ENCODE assay signal across 30 mouse cellular contexts in genomic region chr14:32508105-32508835, GRCm38 (mm10). TPM values are rescaled to one million over a fixed set of nuclear protein-coding genes. Genes with fewer than 3 reads are reported as not detected.
A peak's percentile ranks its signal among the peaks of the same experiment; 100 is the strongest.
DNase-seq lines count a peak whose midpoint lies in the region; ATAC-seq and TF ChIP-seq lines count a peak whose summit lies in the region.
"Had no signal": no experiment of that assay in that cellular context is flagged by ENCODE, and none has a peak within 500 bp of the region (broad histone marks: within the 10 kb centered on the region; RNA-seq: fewer than 3 reads in every experiment).

No protein-coding gene starts in this region.

- H3K4me2 ChIP-seq in liver, embryonic 11.5 days, result peak overlapping the region; percentile 33; the same call in 1 of the 2 replicates
- H3K4me2 ChIP-seq: embryonic facial prominence, embryonic 15.5 days; hindbrain, embryonic 13.5 days; limb, embryonic 12.5 days; midbrain, embryonic 12.5 days had no signal

- H3K4me3 ChIP-seq in G1E (ENCODE audit: low read depth, low read length), result no peak overlapping the region; the same call in 1 of the 2 replicates
- no peak overlapping the region for H3K4me3 ChIP-seq in liver, embryonic 11.5 days (ENCODE audit: low read depth, low read length)
- H3K4me3 ChIP-seq in layer of hippocampus, adult 2 months, result no peak overlapping the region
- H3K4me3 ChIP-seq: embryonic facial prominence, embryonic 15.5 days; heart, adult 2 months; hindbrain, embryonic 13.5 days; limb, embryonic 12.5 days; midbrain, embryonic 12.5 days had no signal

- peak; percentile 61 for ATAC-seq in G1E (ENCODE audit: extremely low read depth, insufficient number of reproducible peaks, low FRiP score, poor library complexity, severe bottlenecking)
- ATAC-seq in liver, embryonic 11.5 days (replicated peaks; ENCODE audit: low FRiP score), result peak; percentile 68
- ATAC-seq in megakaryocyte, adult 5-6 weeks (ENCODE audit: poor library complexity, severe bottlenecking), result peak; percentile 46
- ATAC-seq in CD4-positive, CD25-positive, alpha-beta regulatory T cell, adult 4 months, result no peak
- ATAC-seq: forebrain, embryonic 16.5 days; inflammation-experienced regulatory T-cells, adult 6 months had no signal

- peaks cover 24% of the 10 kb centered on the region for H3K4me1 ChIP-seq in G1E (ENCODE audit: insufficient read depth, low read depth, low read length)
- H3K4me1 ChIP-seq in liver, embryonic 11.5 days (replicated peaks; ENCODE audit: control insufficient read depth, insufficient read depth, low read length), result peaks cover 15% of the 10 kb centered on the region

- H3K27ac ChIP-seq in liver, embryonic 11.5 days (ENCODE audit: low read depth, low read length), result no peak overlapping the region
- H3K27ac ChIP-seq in layer of hippocampus, adult 2 months, result no peak overlapping the region
- H3K27ac ChIP-seq: embryonic facial prominence, embryonic 15.5 days; heart, adult 2 months; hindbrain, embryonic 13.5 days; limb, embryonic 12.5 days; midbrain, embryonic 12.5 days; stomach, postnatal 0 days had no signal

- WGBS in liver, embryonic 11.5 days, result 30% methylated on average over 10 of the region's 10 CpGs

- 0 out of 2 replicates have a peak overlapping the region, but pooled peaks have one; percentile 9 for H3K9ac ChIP-seq in liver, embryonic 11.5 days (ENCODE audit: low read depth, low read length)
- H3K9ac ChIP-seq: embryonic facial prominence, embryonic 15.5 days; hindbrain, embryonic 13.5 days; limb, embryonic 12.5 days; midbrain, embryonic 12.5 days had no signal

- H3K27me3 ChIP-seq in G1E (ENCODE audit: insufficient read depth, low read length), result peaks cover 10% of the 10 kb centered on the region; the same call in 1 of the 2 replicates
- H3K27me3 ChIP-seq in liver, embryonic 11.5 days (replicated peaks; ENCODE audit: control insufficient read depth, insufficient read depth, low read length), result no peaks in the 10 kb centered on the region
- H3K27me3 ChIP-seq: embryonic facial prominence, embryonic 15.5 days; limb, embryonic 12.5 days had no signal

- TF ChIP-seq CTCF in G1E (IDR thresholded peaks at IDR 0.05; ENCODE audit: low read depth, low read length), result no peak
- TF ChIP-seq CTCF in layer of hippocampus, adult 2 months (conservative IDR thresholded peaks at IDR 0.05), result no peak

- H3K36me3 ChIP-seq in G1E (replicated peaks), result no peaks in the 10 kb centered on the region
- H3K36me3 ChIP-seq in liver, embryonic 11.5 days (ENCODE audit: control insufficient read depth, insufficient read depth, low read length), result no peaks in the 10 kb centered on the region
- H3K36me3 ChIP-seq: embryonic facial prominence, embryonic 15.5 days; hindbrain, embryonic 13.5 days; limb, embryonic 12.5 days; midbrain, embryonic 12.5 days had no signal

- no peaks in the 10 kb centered on the region for H3K9me3 ChIP-seq in G1E (replicated peaks)
- no peaks in the 10 kb centered on the region for H3K9me3 ChIP-seq in liver, embryonic 11.5 days (ENCODE audit: control insufficient read depth, low read length)
- H3K9me3 ChIP-seq: embryonic facial prominence, embryonic 15.5 days; hindbrain, embryonic 13.5 days; limb, embryonic 12.5 days; midbrain, embryonic 12.5 days had no signal

- no peak for DNase-seq in G1E (ENCODE audit: low spot score)
- peak; percentile 92 for DNase-seq in MEL-GATA-1-ER (ENCODE audit: extremely low read depth, low read depth)
- DNase-seq in liver, embryonic 11.5 days (ENCODE audit: low spot score), result no peak
- no peak for DNase-seq in right cerebral cortex, adult 2 months (ENCODE audit: low spot score in 2 of 2)
- no peak for DNase-seq in layer of hippocampus, adult 2 months (ENCODE audit: low spot score in 2 of 2)
- no peak for DNase-seq in lung, postnatal 36 days
- DNase-seq: adrenal gland, postnatal 10 days; cerebellum, adult 8-10 months; cerebellum, postnatal 36 days; gastrocnemius, postnatal 25 days; heart, adult 2 months; heart, postnatal 36 days; kidney, adult 9 months; kidney, postnatal 14 days; layer of hippocampus, postnatal 36 days; lung, adult 18-20 months; lung, postnatal 14 days; thymus, postnatal 14 days had no signal

RNA-seq across cellular contexts. Expression of gene Ercc6, which starts 5.1 kb away (rescaled TPM):
- 31.5 and 32.6 TPM in 2 replicates for total RNA-seq in G1E (2014; fragmentation: Nextera tagmentation)
- total RNA-seq in G1E (2017), result 15.7 and 18.8 TPM in 2 replicates
- 1.5 and 1.7 TPM in 2 replicates for polyA plus RNA-seq in G1E (2012)
- polyA plus RNA-seq in liver, embryonic 11.5 days (2014; fragmentation: Nextera tagmentation; extraction: Ambion mirVana), result 15.0 and 18.8 TPM in 2 replicates
- total RNA-seq in megakaryocyte, adult 5-6 weeks (2015), result 5.9 and 7.2 TPM in 2 replicates
- total RNA-seq in megakaryocyte, adult 5-6 weeks (2017), result 8.7 and 13.5 TPM in 2 replicates
- polyA plus RNA-seq in CD4-positive, CD25-positive, alpha-beta regulatory T cell, adult 4 months (2017; shearing (Covaris generic)), result 1 to 10 TPM; 6.3 to 9.7 TPM
- total RNA-seq in layer of hippocampus, adult 2 months (2021), result 10 to 100 TPM; 24.1 to 28.7 TPM

RNA-seq across cellular contexts. Expression of gene Chat, which starts 42.5 kb away (rescaled TPM):
- total RNA-seq in G1E (2014; fragmentation: Nextera tagmentation) (not detected in 2 replicates), G1E (2017) (0.22 TPM in 1 of 2 replicates, not detected in the other)
- not detected in 2 replicates for polyA plus RNA-seq in G1E (2012)
- not detected in 2 replicates for polyA plus RNA-seq in liver, embryonic 11.5 days (2014; fragmentation: Nextera tagmentation; extraction: Ambion mirVana)
- not detected in 2 replicates for total RNA-seq in megakaryocyte, adult 5-6 weeks (2015)
- not detected in 2 replicates for total RNA-seq in megakaryocyte, adult 5-6 weeks (2017)
- polyA plus RNA-seq in CD4-positive, CD25-positive, alpha-beta regulatory T cell, adult 4 months (2017; shearing (Covaris generic)), result not detected
- not detected for total RNA-seq in layer of hippocampus, adult 2 months (2021)
- total RNA-seq: adrenal gland, postnatal 10 days; gastrocnemius, postnatal 25 days; heart, adult 2 months; heart, postnatal 36 days; layer of hippocampus, adult 18-20 months; layer of hippocampus, postnatal 36 days; neutrophil, adult 5-6 weeks had no signal
- polyA plus RNA-seq: heart, embryonic 14.5 days; inflammation-experienced regulatory T-cells, adult 6 months; limb, embryonic 12.5 days had no signal

RNA-seq across cellular contexts. Expression of gene Slc18a3, which starts 43.6 kb away (rescaled TPM):
- total RNA-seq in G1E (2014; fragmentation: Nextera tagmentation), result not detected in 2 replicates
- total RNA-seq in G1E (2017), result 0.12 TPM in 1 of 2 replicates, not detected in the other
- polyA plus RNA-seq in G1E (2012), result not detected in 2 replicates
- polyA plus RNA-seq in liver, embryonic 11.5 days (2014; fragmentation: Nextera tagmentation; extraction: Ambion mirVana), result 0.14 and 0.22 TPM in 2 replicates
- not detected in 2 replicates for total RNA-seq in megakaryocyte, adult 5-6 weeks (2015)
- total RNA-seq in megakaryocyte, adult 5-6 weeks (2017), result not detected in 2 replicates
- not detected for polyA plus RNA-seq in CD4-positive, CD25-positive, alpha-beta regulatory T cell, adult 4 months (2017; shearing (Covaris generic))
- total RNA-seq in layer of hippocampus, adult 2 months (2021), result not detected
- total RNA-seq: gastrocnemius, postnatal 25 days; layer of hippocampus, adult 18-20 months; layer of hippocampus, postnatal 36 days; neutrophil, adult 5-6 weeks had no signal
- polyA plus RNA-seq: inflammation-experienced regulatory T-cells, adult 6 months; limb, embryonic 12.5 days had no signal
